Mouse (Mus musculus): ENCODE measurements around the gene Prune1. TPM values are rescaled to one million over a fixed set of nuclear protein-coding genes. Genes with fewer than 3 reads are reported as not detected.
"Not testable (repeated sequence)": the region's sequence is repeated elsewhere in the genome, so short reads cannot be mapped to it uniquely, and the experiment has no call there.

Prune1 gene
- polyA plus RNA-seq, 1 experiment from 2014 or later, result 25.2 TPM

GRCm38 (mm10) chr3:95227214-95227613 is 54.7 kb downstream of the Prune1 start:
- Histone ChIP-seq H3K9ac (replicated peaks) (peak overlapping the region; percentile 93), H3K27ac (0 out of 2 replicates have a peak overlapping the region, but pooled peaks have one; percentile 12), H3K9me3 (no peaks in the 10 kb centered on the region), H3K4me1 (replicated peaks) (peaks cover 40% of the 10 kb centered on the region), H3K36me3 (peaks cover 46% of the 10 kb centered on the region), H3K4me2 (peak overlapping the region; percentile 71), H3K4me3 (replicated peaks) (peak overlapping the region; percentile 97), H3K27me3 (no peaks in the 10 kb centered on the region)
- 32% methylated on average over 1 of the region's 1 CpGs for WGBS
- ATAC-seq (ENCODE audit: insufficient number of reproducible peaks, insufficient read depth, low FRiP score, low TSS enrichment, low read depth), result no peak

- no peak overlapping the region; the same call in 1 of the 2 replicates for H3K4me2 ChIP-seq
- no peaks in the 10 kb centered on the region for H3K27me3 ChIP-seq
- peaks cover 14% of the 10 kb centered on the region for H3K4me1 ChIP-seq (replicated peaks)
- H3K27ac ChIP-seq, result no peak overlapping the region
- no peak overlapping the region for H3K4me3 ChIP-seq (replicated peaks)
- no peak for ATAC-seq (ENCODE audit: insufficient number of reproducible peaks, insufficient read depth, low FRiP score, low TSS enrichment, low read depth)
- H3K36me3 ChIP-seq, result peaks cover 60% of the 10 kb centered on the region
- WGBS, result 30% methylated on average over 6 of the region's 6 CpGs
- H3K9me3 ChIP-seq, result no peaks in the 10 kb centered on the region
- no peak overlapping the region; the same call in 1 of the 2 replicates for H3K9ac ChIP-seq (replicated peaks)
Measured at GRCm38 (mm10) chr3:95224295-95224694, 57.6 kb downstream of the Prune1 start.

GRCm38 (mm10) chr3:95223041-95223440 is 58.8 kb downstream of the Prune1 start:
- H3K4me3 ChIP-seq (replicated peaks), result no peak overlapping the region
- peaks cover 14% of the 10 kb centered on the region for H3K4me1 ChIP-seq (replicated peaks)
- no peaks in the 10 kb centered on the region for H3K27me3 ChIP-seq
- H3K9me3 ChIP-seq, result no peaks in the 10 kb centered on the region
- H3K27ac ChIP-seq, result no peak overlapping the region
- peaks cover 67% of the 10 kb centered on the region for H3K36me3 ChIP-seq
- 94% methylated on average over 2 of the region's 2 CpGs for WGBS
- ATAC-seq (ENCODE audit: insufficient number of reproducible peaks, insufficient read depth, low FRiP score, low TSS enrichment, low read depth), result no peak
- no peak overlapping the region for H3K9ac ChIP-seq (replicated peaks)
- H3K4me2 ChIP-seq, result no peak overlapping the region

GRCm38 (mm10) chr3:95218466-95219137 is 63.3 kb downstream of the Prune1 start:
- Histone ChIP-seq H3K4me2 (peak overlapping the region; percentile 68), H3K36me3 (peaks cover 65% of the 10 kb centered on the region), H3K9ac (replicated peaks) (peak overlapping the region; percentile 91; the same call in 1 of the 2 replicates), H3K27me3 (no peaks in the 10 kb centered on the region), H3K9me3 (no peaks in the 10 kb centered on the region), H3K4me1 (replicated peaks) (peaks cover 6% of the 10 kb centered on the region), H3K27ac (peak overlapping the region; percentile 100), H3K4me3 (replicated peaks) (peak overlapping the region; percentile 73)
- no peak for ATAC-seq (ENCODE audit: insufficient number of reproducible peaks, insufficient read depth, low FRiP score, low TSS enrichment, low read depth)
- 80% methylated on average over 6 of the region's 6 CpGs for WGBS

- peak within 1 kb of the TSS; percentile 100 for H3K27ac ChIP-seq
- no peaks in the 10 kb centered on the region for H3K27me3 ChIP-seq
- peak within 1 kb of the TSS; percentile 91 for H3K9ac ChIP-seq (replicated peaks)
- H3K9me3 ChIP-seq, result no peaks in the 10 kb centered on the region
- peak within 1 kb of the TSS; percentile 73 for H3K4me3 ChIP-seq (replicated peaks)
- peaks cover 59% of the 10 kb centered on the region for H3K36me3 ChIP-seq
- peak within 1 kb of the TSS; percentile 68 for H3K4me2 ChIP-seq
- peak; percentile 90 for ATAC-seq (ENCODE audit: insufficient number of reproducible peaks, insufficient read depth, low FRiP score, low TSS enrichment, low read depth)
- peaks cover 6% of the 10 kb centered on the region for H3K4me1 ChIP-seq (replicated peaks)
- under 1% methylated on average over 56 of the region's 56 CpGs for WGBS
Measured at GRCm38 (mm10) chr3:95217255-95218134, 64.4 kb downstream of the Prune1 start, which contains the start of gene Gabpb2. Gene Gabpb2 (minus strand): TSS chr3:95217916.

GRCm38 (mm10) chr3:95216655-95217254 is 65.1 kb downstream of the Prune1 start:
- Histone ChIP-seq H3K36me3 (peaks cover 62% of the 10 kb centered on the region), H3K4me2 (peak overlapping the region; percentile 68), H3K4me1 (replicated peaks) (peaks cover 6% of the 10 kb centered on the region), H3K9ac (replicated peaks) (peak overlapping the region; percentile 91; the same call in 1 of the 2 replicates), H3K9me3 (no peaks in the 10 kb centered on the region), H3K27me3 (no peaks in the 10 kb centered on the region), H3K4me3 (replicated peaks) (peak overlapping the region; percentile 73), H3K27ac (peak overlapping the region; percentile 100)
- 21% methylated on average over 4 of the region's 4 CpGs for WGBS
- no peak; the same call in 1 of the 2 replicates for ATAC-seq (ENCODE audit: insufficient number of reproducible peaks, insufficient read depth, low FRiP score, low TSS enrichment, low read depth)

- WGBS, result 97% methylated on average over 1 of the region's 1 CpGs
- Histone ChIP-seq H3K4me1 (replicated peaks) (peaks cover 6% of the 10 kb centered on the region), H3K9ac (replicated peaks) (no peak overlapping the region), H3K9me3 (no peaks in the 10 kb centered on the region), H3K4me3 (replicated peaks) (no peak overlapping the region), H3K27ac (no peak overlapping the region), H3K27me3 (no peaks in the 10 kb centered on the region), H3K4me2 (no peak overlapping the region), H3K36me3 (peaks cover 44% of the 10 kb centered on the region)
- ATAC-seq (ENCODE audit: insufficient number of reproducible peaks, insufficient read depth, low FRiP score, low TSS enrichment, low read depth), result no peak
Measured at GRCm38 (mm10) chr3:95213609-95213975, 68.3 kb downstream of the Prune1 start.

GRCm38 (mm10) chr3:95212889-95213608 is 68.8 kb downstream of the Prune1 start:
- not testable (repeated sequence) for H3K27me3 ChIP-seq; H3K9me3 ChIP-seq; H3K27ac ChIP-seq; H3K4me2 ChIP-seq; H3K9ac ChIP-seq (replicated peaks); H3K4me1 ChIP-seq (replicated peaks); ATAC-seq (ENCODE audit: insufficient number of reproducible peaks, insufficient read depth, low FRiP score, low TSS enrichment, low read depth); H3K4me3 ChIP-seq (replicated peaks)
- 92% methylated on average over 9 of the region's 10 CpGs for WGBS
- peaks cover 48% of the 10 kb centered on the region for H3K36me3 ChIP-seq

GRCm38 (mm10) chr3:95210585-95210984 is 71.3 kb downstream of the Prune1 start:
- peaks cover 66% of the 10 kb centered on the region for H3K36me3 ChIP-seq
- H3K4me3 ChIP-seq (replicated peaks), result no peak overlapping the region
- H3K27me3 ChIP-seq, result no peaks in the 10 kb centered on the region
- H3K4me1 ChIP-seq (replicated peaks), result no peaks in the 10 kb centered on the region
- no peak overlapping the region for H3K4me2 ChIP-seq
- no peaks in the 10 kb centered on the region for H3K9me3 ChIP-seq
- 93% methylated on average over 2 of the region's 2 CpGs for WGBS
- no peak overlapping the region for H3K9ac ChIP-seq (replicated peaks)
- H3K27ac ChIP-seq, result no peak overlapping the region
- no peak for ATAC-seq (ENCODE audit: insufficient number of reproducible peaks, insufficient read depth, low FRiP score, low TSS enrichment, low read depth)

- WGBS, result 93% methylated on average over 4 of the region's 4 CpGs
- H3K27me3 ChIP-seq, result no peaks in the 10 kb centered on the region
- no peak overlapping the region for H3K4me3 ChIP-seq (replicated peaks)
- no peaks in the 10 kb centered on the region for H3K9me3 ChIP-seq
- H3K36me3 ChIP-seq, result peaks cover 71% of the 10 kb centered on the region
- no peak overlapping the region for H3K9ac ChIP-seq (replicated peaks)
- H3K4me1 ChIP-seq (replicated peaks), result no peaks in the 10 kb centered on the region
- H3K4me2 ChIP-seq, result no peak overlapping the region
- H3K27ac ChIP-seq, result no peak overlapping the region
- ATAC-seq (ENCODE audit: insufficient number of reproducible peaks, insufficient read depth, low FRiP score, low TSS enrichment, low read depth), result no peak
Measured at GRCm38 (mm10) chr3:95208286-95208685, 73.6 kb downstream of the Prune1 start.
